In the genomic region with DNA sequence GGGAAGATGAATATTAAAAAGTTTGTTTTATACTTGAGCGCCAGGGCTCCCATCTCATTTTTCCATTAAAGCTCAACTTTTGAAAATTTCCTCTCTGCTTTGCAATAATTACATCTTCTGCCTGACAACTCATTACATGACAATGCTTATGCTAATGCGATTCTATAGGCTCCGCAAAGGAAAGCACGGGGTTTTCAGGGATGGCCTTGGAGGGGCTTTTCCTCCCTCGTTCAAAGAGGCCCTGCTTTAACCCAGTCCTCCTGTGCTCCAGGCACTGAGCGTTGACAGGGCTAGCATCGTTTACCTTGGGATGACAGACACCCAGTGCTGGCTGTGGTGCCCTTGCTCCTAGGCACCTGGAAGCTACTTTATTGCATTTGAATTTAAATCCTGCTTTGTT, we compare ENCODE assay signal across 26 mouse cellular contexts.
DNase-seq lines count a peak whose midpoint lies in the region; ATAC-seq and TF ChIP-seq lines count a peak whose summit lies in the region.
"Had no signal": no experiment of that assay in that cellular context is flagged by ENCODE, and none has a peak within 500 bp of the region (broad histone marks: within the 10 kb centered on the region; RNA-seq: fewer than 3 reads in every experiment).

No protein-coding gene starts in this region.

- TF ChIP-seq CTCF in hindbrain, postnatal 0 days (IDR thresholded peaks at IDR 0.05; ENCODE audit: low read depth): no peak

- H3K4me3 ChIP-seq in forebrain, embryonic 12.5 days (replicated peaks): no peak overlapping the region
- no peak overlapping the region for H3K4me3 ChIP-seq in forebrain, embryonic 10.5 days
- no peak overlapping the region for H3K4me3 ChIP-seq in hindbrain, embryonic 11.5 days (ENCODE audit: low read depth, low read length)
- H3K4me3 ChIP-seq in hindbrain, postnatal 0 days (ENCODE audit: low read length): no peak overlapping the region
- no peak overlapping the region for H3K4me3 ChIP-seq in midbrain, embryonic 15.5 days
- H3K4me3 ChIP-seq in midbrain, embryonic 14.5 days (replicated peaks; ENCODE audit: low read depth, low read length): no peak overlapping the region
- no peak overlapping the region for H3K4me3 ChIP-seq in midbrain, embryonic 16.5 days (ENCODE audit: low read depth, low read length)
- H3K4me3 ChIP-seq: heart, adult 2 months; heart, embryonic 10.5 days; heart, embryonic 13.5 days; hindbrain, embryonic 13.5 days had no signal

- H3K4me2 ChIP-seq in forebrain, embryonic 12.5 days: no peak overlapping the region
- no peak overlapping the region for H3K4me2 ChIP-seq in hindbrain, embryonic 11.5 days (replicated peaks; ENCODE audit: low read depth, low read length)
- H3K4me2 ChIP-seq in hindbrain, postnatal 0 days (ENCODE audit: low read depth, low read length): no peak overlapping the region
- no peak overlapping the region for H3K4me2 ChIP-seq in midbrain, embryonic 15.5 days
- H3K4me2 ChIP-seq in midbrain, embryonic 14.5 days (ENCODE audit: low read length): no peak overlapping the region
- H3K4me2 ChIP-seq in midbrain, embryonic 16.5 days (ENCODE audit: low read length): no peak overlapping the region
- H3K4me2 ChIP-seq: heart, embryonic 13.5 days; hindbrain, embryonic 13.5 days had no signal

- H3K9me3 ChIP-seq in forebrain, embryonic 12.5 days: no peaks in the 10 kb centered on the region
- no peaks in the 10 kb centered on the region for H3K9me3 ChIP-seq in forebrain, embryonic 10.5 days
- H3K9me3 ChIP-seq in hindbrain, embryonic 11.5 days (ENCODE audit: control insufficient read depth, low read length): no peaks in the 10 kb centered on the region
- H3K9me3 ChIP-seq in hindbrain, postnatal 0 days (ENCODE audit: low read length): no peaks in the 10 kb centered on the region
- H3K9me3 ChIP-seq in midbrain, embryonic 15.5 days: no peaks in the 10 kb centered on the region
- no peaks in the 10 kb centered on the region for H3K9me3 ChIP-seq in midbrain, embryonic 14.5 days (ENCODE audit: control insufficient read depth, low read length)
- H3K9me3 ChIP-seq in midbrain, embryonic 16.5 days (replicated peaks; ENCODE audit: control insufficient read depth, low read length, poor library complexity, severe bottlenecking): no peaks in the 10 kb centered on the region
- H3K9me3 ChIP-seq: heart, embryonic 10.5 days; heart, embryonic 13.5 days; hindbrain, embryonic 13.5 days had no signal

- 23% methylated on average over 7 of the region's 7 CpGs for WGBS in forebrain, embryonic 12.5 days
- WGBS in forebrain, embryonic 10.5 days: 39% methylated on average over 7 of the region's 7 CpGs
- 31% methylated on average over 7 of the region's 7 CpGs for WGBS in hindbrain, embryonic 11.5 days
- WGBS in hindbrain, postnatal 0 days: 38% methylated on average over 7 of the region's 7 CpGs
- 26% methylated on average over 7 of the region's 7 CpGs for WGBS in midbrain, embryonic 15.5 days
- 20% methylated on average over 7 of the region's 7 CpGs for WGBS in midbrain, embryonic 14.5 days
- WGBS in midbrain, embryonic 16.5 days: 24% methylated on average over 7 of the region's 7 CpGs

- no peaks in the 10 kb centered on the region for H3K36me3 ChIP-seq in forebrain, embryonic 12.5 days (replicated peaks)
- H3K36me3 ChIP-seq in forebrain, embryonic 10.5 days (replicated peaks): no peaks in the 10 kb centered on the region
- no peaks in the 10 kb centered on the region for H3K36me3 ChIP-seq in hindbrain, embryonic 11.5 days (ENCODE audit: control insufficient read depth, insufficient read depth, low read length)
- no peaks in the 10 kb centered on the region for H3K36me3 ChIP-seq in hindbrain, postnatal 0 days (ENCODE audit: insufficient read depth, low read length)
- no peaks in the 10 kb centered on the region for H3K36me3 ChIP-seq in midbrain, embryonic 15.5 days (replicated peaks)
- no peaks in the 10 kb centered on the region for H3K36me3 ChIP-seq in midbrain, embryonic 14.5 days (ENCODE audit: control insufficient read depth, insufficient read depth, low read length)
- no peaks in the 10 kb centered on the region for H3K36me3 ChIP-seq in midbrain, embryonic 16.5 days (ENCODE audit: control insufficient read depth, insufficient read depth, low read length)
- H3K36me3 ChIP-seq: G1E; heart, embryonic 10.5 days; heart, embryonic 13.5 days; hindbrain, embryonic 13.5 days had no signal

- DNase-seq in forebrain, embryonic 10.5 days (ENCODE audit: extremely low spot score, low spot score): no peak
- peak; percentile 14 for DNase-seq in hindbrain, embryonic 11.5 days (ENCODE audit: low spot score)
- DNase-seq in hindbrain, postnatal 0 days (ENCODE audit: low spot score): no peak
- no peak for DNase-seq in midbrain, embryonic 14.5 days
- no peak for DNase-seq in kidney, adult 8-10 months
- DNase-seq: adrenal gland, adult 8-10 months; adrenal gland, postnatal 25 days; cerebellum, adult 18-20 months; cerebellum, adult 9-10 months; cerebellum, postnatal 14 days; gastrocnemius, postnatal 10 days; gastrocnemius, postnatal 36 days; heart, adult 2 months; heart, postnatal 14 days had no signal

- peaks cover 4% of the 10 kb centered on the region; the same call in 1 of the 2 replicates for H3K27me3 ChIP-seq in forebrain, embryonic 12.5 days
- peaks cover 9% of the 10 kb centered on the region for H3K27me3 ChIP-seq in forebrain, embryonic 10.5 days (ENCODE audit: poor library complexity, severe bottlenecking)
- H3K27me3 ChIP-seq in hindbrain, embryonic 11.5 days (ENCODE audit: control insufficient read depth, insufficient read depth, low read length): no peaks in the 10 kb centered on the region
- no peaks in the 10 kb centered on the region for H3K27me3 ChIP-seq in hindbrain, postnatal 0 days (ENCODE audit: insufficient read depth, low read length)
- H3K27me3 ChIP-seq in midbrain, embryonic 15.5 days (replicated peaks): no peaks in the 10 kb centered on the region
- no peaks in the 10 kb centered on the region for H3K27me3 ChIP-seq in midbrain, embryonic 14.5 days (ENCODE audit: control insufficient read depth, insufficient read depth, low read length)
- H3K27me3 ChIP-seq in midbrain, embryonic 16.5 days (ENCODE audit: control insufficient read depth, insufficient read depth, low read depth, low read length): no peaks in the 10 kb centered on the region
- H3K27me3 ChIP-seq: Patski had no signal

- H3K9ac ChIP-seq in forebrain, embryonic 12.5 days: peak overlapping the region; percentile 12; the same call in 1 of the 2 replicates
- no peak overlapping the region for H3K9ac ChIP-seq in hindbrain, embryonic 11.5 days (ENCODE audit: low read depth, low read length)
- no peak overlapping the region for H3K9ac ChIP-seq in hindbrain, postnatal 0 days (replicated peaks; ENCODE audit: low read length)
- no peak overlapping the region for H3K9ac ChIP-seq in midbrain, embryonic 15.5 days
- H3K9ac ChIP-seq in midbrain, embryonic 14.5 days (replicated peaks; ENCODE audit: low read length): no peak overlapping the region
- no peak overlapping the region for H3K9ac ChIP-seq in midbrain, embryonic 16.5 days (ENCODE audit: low read depth, low read length)
- H3K9ac ChIP-seq: heart, embryonic 13.5 days; hindbrain, embryonic 13.5 days had no signal

- H3K4me1 ChIP-seq in forebrain, embryonic 12.5 days: peaks cover 38% of the 10 kb centered on the region
- H3K4me1 ChIP-seq in forebrain, embryonic 10.5 days: peaks cover 25% of the 10 kb centered on the region
- H3K4me1 ChIP-seq in hindbrain, embryonic 11.5 days (replicated peaks; ENCODE audit: control insufficient read depth, insufficient read depth, low read length): peaks cover 2% of the 10 kb centered on the region
- H3K4me1 ChIP-seq in hindbrain, postnatal 0 days (ENCODE audit: insufficient read depth, low read length): peaks cover 4% of the 10 kb centered on the region; the same call in 1 of the 2 replicates
- peaks cover 43% of the 10 kb centered on the region for H3K4me1 ChIP-seq in midbrain, embryonic 15.5 days
- peaks cover 26% of the 10 kb centered on the region for H3K4me1 ChIP-seq in midbrain, embryonic 14.5 days (ENCODE audit: control insufficient read depth, insufficient read depth, low read length)
- H3K4me1 ChIP-seq in midbrain, embryonic 16.5 days (ENCODE audit: control insufficient read depth, insufficient read depth, low read length): peaks cover 28% of the 10 kb centered on the region

- ATAC-seq in forebrain, embryonic 12.5 days (ENCODE audit: low FRiP score): no peak
- no peak for ATAC-seq in hindbrain, embryonic 11.5 days (ENCODE audit: low FRiP score)
- ATAC-seq in hindbrain, postnatal 0 days: no peak
- ATAC-seq in midbrain, embryonic 15.5 days (replicated peaks): no peak
- ATAC-seq in midbrain, embryonic 14.5 days (ENCODE audit: low FRiP score, low TSS enrichment): no peak
- no peak for ATAC-seq in midbrain, embryonic 16.5 days
- ATAC-seq: activated CD4-positive, CD25-positive, alpha-beta regulatory T cell, adult 4 months; hindbrain, embryonic 16.5 days; inflammation-experienced regulatory T-cells, adult 6 months; intestine, embryonic 16.5 days; Patski had no signal

- H3K27ac ChIP-seq in forebrain, embryonic 12.5 days: no peak overlapping the region
- H3K27ac ChIP-seq in forebrain, embryonic 10.5 days: no peak overlapping the region
- H3K27ac ChIP-seq in hindbrain, embryonic 11.5 days (ENCODE audit: low read depth, low read length): no peak overlapping the region
- no peak overlapping the region for H3K27ac ChIP-seq in hindbrain, postnatal 0 days
- peak overlapping the region; percentile 34; the same call in 1 of the 2 replicates for H3K27ac ChIP-seq in midbrain, embryonic 15.5 days
- no peak overlapping the region for H3K27ac ChIP-seq in midbrain, embryonic 14.5 days (replicated peaks; ENCODE audit: low read depth, low read length)
- H3K27ac ChIP-seq in midbrain, embryonic 16.5 days (ENCODE audit: low read length): 0 out of 2 replicates have a peak overlapping the region, but pooled peaks have one; percentile 14
- H3K27ac ChIP-seq: heart, adult 2 months; heart, embryonic 10.5 days; heart, embryonic 13.5 days; hindbrain, embryonic 13.5 days had no signal

Comparison
In these comparisons a context has a peak if more than half of its experiments do, and no peak if none do; other contexts are left out.
1. H3K27ac ChIP-seq: peak in midbrain, embryonic 15.5 days (single experiment) and midbrain, embryonic 16.5 days (single experiment); none in forebrain, embryonic 12.5 days (single experiment), forebrain, embryonic 10.5 days (single experiment), hindbrain, embryonic 11.5 days (single experiment), hindbrain, postnatal 0 days (single experiment) and midbrain, embryonic 14.5 days (single experiment).